Mouse (Mus musculus): ENCODE measurements around the gene Gpx3. TPM values are rescaled to one million over a fixed set of nuclear protein-coding genes. Genes with fewer than 3 reads are reported as not detected.

The Gpx3 gene
- polyA plus RNA-seq, 1 experiment from 2014 or later: 89.8 TPM

- no peak overlapping the region for H3K9ac ChIP-seq (ENCODE audit: low read depth, low read length)
- no peaks in the 10 kb centered on the region for H3K4me1 ChIP-seq (ENCODE audit: control insufficient read depth, insufficient read depth, low read length)
- ATAC-seq (ENCODE audit: low read depth) (no peak), DNase-seq (ENCODE audit: low spot score) (no peak)
- 95% methylated on average over 7 of the region's 7 CpGs for WGBS
- H3K27ac ChIP-seq (replicated peaks; ENCODE audit: low read depth, low read length): no peak overlapping the region
- no peak overlapping the region for H3K4me3 ChIP-seq (ENCODE audit: low read depth, low read length)
- no peak overlapping the region for H3K4me2 ChIP-seq (ENCODE audit: low read depth, low read length)
- H3K9me3 ChIP-seq (ENCODE audit: control insufficient read depth, low read length): no peaks in the 10 kb centered on the region
- H3K27me3 ChIP-seq (replicated peaks; ENCODE audit: control insufficient read depth, insufficient read depth, low read length): no peaks in the 10 kb centered on the region
- peaks cover 65% of the 10 kb centered on the region for H3K36me3 ChIP-seq (ENCODE audit: control insufficient read depth, insufficient read depth, low read length)
Measured at GRCm38 (mm10) chr11:54934198-54934597, 31.9 kb downstream of the Gpx3 start.

- Histone ChIP-seq H3K9ac (ENCODE audit: low read depth, low read length) (no peak overlapping the region), H3K36me3 (ENCODE audit: control insufficient read depth, insufficient read depth, low read length) (peaks cover 50% of the 10 kb centered on the region), H3K27me3 (replicated peaks; ENCODE audit: control insufficient read depth, insufficient read depth, low read length) (no peaks in the 10 kb centered on the region), H3K9me3 (ENCODE audit: control insufficient read depth, low read length) (no peaks in the 10 kb centered on the region), H3K27ac (replicated peaks; ENCODE audit: low read depth, low read length) (no peak overlapping the region), H3K4me1 (ENCODE audit: control insufficient read depth, insufficient read depth, low read length) (no peaks in the 10 kb centered on the region), H3K4me3 (ENCODE audit: low read depth, low read length) (no peak overlapping the region), H3K4me2 (ENCODE audit: low read depth, low read length) (no peak overlapping the region)
- WGBS: 54% methylated on average over 12 of the region's 12 CpGs
- no peak for DNase-seq (ENCODE audit: low spot score)
- no peak for ATAC-seq (ENCODE audit: low read depth)
Measured at GRCm38 (mm10) chr11:54936035-54936770, 34.0 kb downstream of the Gpx3 start.

- peaks cover 45% of the 10 kb centered on the region for H3K36me3 ChIP-seq (ENCODE audit: control insufficient read depth, insufficient read depth, low read length)
- no peak overlapping the region for H3K4me3 ChIP-seq (ENCODE audit: low read depth, low read length)
- H3K4me1 ChIP-seq (ENCODE audit: control insufficient read depth, insufficient read depth, low read length): no peaks in the 10 kb centered on the region
- no peak overlapping the region for H3K9ac ChIP-seq (ENCODE audit: low read depth, low read length)
- WGBS: 98% methylated on average over 3 of the region's 3 CpGs
- no peaks in the 10 kb centered on the region for H3K27me3 ChIP-seq (replicated peaks; ENCODE audit: control insufficient read depth, insufficient read depth, low read length)
- no peak overlapping the region for H3K27ac ChIP-seq (replicated peaks; ENCODE audit: low read depth, low read length)
- no peak overlapping the region for H3K4me2 ChIP-seq (ENCODE audit: low read depth, low read length)
- no peak for DNase-seq (ENCODE audit: low spot score)
- H3K9me3 ChIP-seq (ENCODE audit: control insufficient read depth, low read length): no peaks in the 10 kb centered on the region
- ATAC-seq (ENCODE audit: low read depth): no peak
Measured at GRCm38 (mm10) chr11:54936771-54937140, 34.5 kb downstream of the Gpx3 start.

- H3K27me3 ChIP-seq (replicated peaks; ENCODE audit: control insufficient read depth, insufficient read depth, low read length): no peaks in the 10 kb centered on the region
Measured at GRCm38 (mm10) chr11:54939501-54939900, 37.2 kb downstream of the Gpx3 start.

GRCm38 (mm10) chr11:54940056-54940455 lies 37.8 kb downstream of the Gpx3 start:
- Histone ChIP-seq H3K9ac (ENCODE audit: low read depth, low read length) (no peak overlapping the region), H3K27me3 (replicated peaks; ENCODE audit: control insufficient read depth, insufficient read depth, low read length) (no peaks in the 10 kb centered on the region), H3K4me3 (ENCODE audit: low read depth, low read length) (no peak overlapping the region), H3K27ac (replicated peaks; ENCODE audit: low read depth, low read length) (no peak overlapping the region), H3K4me2 (ENCODE audit: low read depth, low read length) (no peak overlapping the region), H3K36me3 (ENCODE audit: control insufficient read depth, insufficient read depth, low read length) (peaks cover 22% of the 10 kb centered on the region; the same call in 1 of the 2 replicates), H3K9me3 (ENCODE audit: control insufficient read depth, low read length) (no peaks in the 10 kb centered on the region), H3K4me1 (ENCODE audit: control insufficient read depth, insufficient read depth, low read length) (no peaks in the 10 kb centered on the region)
- WGBS: 76% methylated on average over 5 of the region's 7 CpGs
- no peak for ATAC-seq (ENCODE audit: low read depth)
- DNase-seq (ENCODE audit: low spot score): no peak

More at GRCm38 (mm10) chr11:54939501-54939900, 37.2 kb downstream of the Gpx3 start:
- Histone ChIP-seq H3K4me1 (ENCODE audit: control insufficient read depth, insufficient read depth, low read length) (no peaks in the 10 kb centered on the region), H3K4me3 (ENCODE audit: low read depth, low read length) (no peak overlapping the region), H3K4me2 (ENCODE audit: low read depth, low read length) (no peak overlapping the region), H3K9ac (ENCODE audit: low read depth, low read length) (no peak overlapping the region), H3K36me3 (ENCODE audit: control insufficient read depth, insufficient read depth, low read length) (peaks cover 22% of the 10 kb centered on the region; the same call in 1 of the 2 replicates), H3K27ac (replicated peaks; ENCODE audit: low read depth, low read length) (no peak overlapping the region), H3K9me3 (ENCODE audit: control insufficient read depth, low read length) (no peaks in the 10 kb centered on the region)
- 95% methylated on average over 8 of the region's 8 CpGs for whole genome bisulfite sequencing
- DNase-seq (ENCODE audit: low spot score): no peak
- ATAC-seq (ENCODE audit: low read depth): no peak

- no peaks in the 10 kb centered on the region for H3K9me3 ChIP-seq (ENCODE audit: control insufficient read depth, low read length)
- ATAC-seq (ENCODE audit: low read depth) (no peak), DNase-seq (ENCODE audit: low spot score) (no peak)
Measured at GRCm38 (mm10) chr11:54944702-54945101, 42.4 kb downstream of the Gpx3 start.

GRCm38 (mm10) chr11:54949717-54950116 lies 47.5 kb downstream of the Gpx3 start:
- Histone ChIP-seq H3K4me3 (ENCODE audit: low read depth, low read length) (no peak overlapping the region), H3K9me3 (ENCODE audit: control insufficient read depth, low read length) (no peaks in the 10 kb centered on the region), H3K27ac (replicated peaks; ENCODE audit: low read depth, low read length) (no peak overlapping the region), H3K9ac (ENCODE audit: low read depth, low read length) (no peak overlapping the region), H3K4me2 (ENCODE audit: low read depth, low read length) (no peak overlapping the region), H3K27me3 (replicated peaks; ENCODE audit: control insufficient read depth, insufficient read depth, low read length) (no peaks in the 10 kb centered on the region), H3K36me3 (ENCODE audit: control insufficient read depth, insufficient read depth, low read length) (no peaks in the 10 kb centered on the region), H3K4me1 (ENCODE audit: control insufficient read depth, insufficient read depth, low read length) (0 out of 2 replicates have a peak, but pooled peaks cover 5% of the 10 kb centered on the region)
- ATAC-seq (ENCODE audit: low read depth): no peak
- WGBS: 67% methylated on average over 1 of the region's 1 CpGs
- no peak for DNase-seq (ENCODE audit: low spot score)

More at GRCm38 (mm10) chr11:54944702-54945101, 42.4 kb downstream of the Gpx3 start:
- Histone ChIP-seq H3K9ac (ENCODE audit: low read depth, low read length) (no peak overlapping the region), H3K4me1 (ENCODE audit: control insufficient read depth, insufficient read depth, low read length) (no peaks in the 10 kb centered on the region), H3K4me3 (ENCODE audit: low read depth, low read length) (no peak overlapping the region), H3K4me2 (ENCODE audit: low read depth, low read length) (no peak overlapping the region), H3K36me3 (ENCODE audit: control insufficient read depth, insufficient read depth, low read length) (no peaks in the 10 kb centered on the region), H3K27me3 (replicated peaks; ENCODE audit: control insufficient read depth, insufficient read depth, low read length) (no peaks in the 10 kb centered on the region), H3K27ac (replicated peaks; ENCODE audit: low read depth, low read length) (no peak overlapping the region)
- 78% methylated on average over 3 of the region's 3 CpGs for WGBS

GRCm38 (mm10) chr11:54950684-54951083 lies 48.4 kb downstream of the Gpx3 start:
- Histone ChIP-seq H3K27me3 (replicated peaks; ENCODE audit: control insufficient read depth, insufficient read depth, low read length) (no peaks in the 10 kb centered on the region), H3K9me3 (ENCODE audit: control insufficient read depth, low read length) (no peaks in the 10 kb centered on the region), H3K4me1 (ENCODE audit: control insufficient read depth, insufficient read depth, low read length) (0 out of 2 replicates have a peak, but pooled peaks cover 5% of the 10 kb centered on the region), H3K4me2 (ENCODE audit: low read depth, low read length) (no peak overlapping the region), H3K9ac (ENCODE audit: low read depth, low read length) (no peak overlapping the region), H3K4me3 (ENCODE audit: low read depth, low read length) (no peak overlapping the region), H3K27ac (replicated peaks; ENCODE audit: low read depth, low read length) (no peak overlapping the region), H3K36me3 (ENCODE audit: control insufficient read depth, insufficient read depth, low read length) (no peaks in the 10 kb centered on the region)
- WGBS: 80% methylated on average over 6 of the region's 6 CpGs
- no peak for DNase-seq (ENCODE audit: low spot score)
- ATAC-seq (ENCODE audit: low read depth): no peak

GRCm38 (mm10) chr11:54952651-54953050 lies 50.4 kb downstream of the Gpx3 start:
- Histone ChIP-seq H3K9me3 (ENCODE audit: control insufficient read depth, low read length) (no peaks in the 10 kb centered on the region), H3K27ac (replicated peaks; ENCODE audit: low read depth, low read length) (no peak overlapping the region), H3K36me3 (ENCODE audit: control insufficient read depth, insufficient read depth, low read length) (no peaks in the 10 kb centered on the region), H3K4me3 (ENCODE audit: low read depth, low read length) (no peak overlapping the region), H3K4me1 (ENCODE audit: control insufficient read depth, insufficient read depth, low read length) (0 out of 2 replicates have a peak, but pooled peaks cover 5% of the 10 kb centered on the region), H3K4me2 (ENCODE audit: low read depth, low read length) (no peak overlapping the region), H3K27me3 (replicated peaks; ENCODE audit: control insufficient read depth, insufficient read depth, low read length) (no peaks in the 10 kb centered on the region), H3K9ac (ENCODE audit: low read depth, low read length) (no peak overlapping the region)
- WGBS: 78% methylated on average over 6 of the region's 6 CpGs
- DNase-seq (ENCODE audit: low spot score) (no peak), ATAC-seq (ENCODE audit: low read depth) (no peak)

All from embryonic facial prominence, embryonic 14.5 days (tissue).